Mouse (Mus musculus): ENCODE measurements at regions not wholly inside any gene's neighbourhood (a gene's known extent, or its start where the extent isn't known, plus 50 kb on each side); places are given as distances from the start of the nearest gene placed in this dataset.
A peak's percentile ranks its signal among the peaks of the same experiment; 100 is the strongest.

DNA sequence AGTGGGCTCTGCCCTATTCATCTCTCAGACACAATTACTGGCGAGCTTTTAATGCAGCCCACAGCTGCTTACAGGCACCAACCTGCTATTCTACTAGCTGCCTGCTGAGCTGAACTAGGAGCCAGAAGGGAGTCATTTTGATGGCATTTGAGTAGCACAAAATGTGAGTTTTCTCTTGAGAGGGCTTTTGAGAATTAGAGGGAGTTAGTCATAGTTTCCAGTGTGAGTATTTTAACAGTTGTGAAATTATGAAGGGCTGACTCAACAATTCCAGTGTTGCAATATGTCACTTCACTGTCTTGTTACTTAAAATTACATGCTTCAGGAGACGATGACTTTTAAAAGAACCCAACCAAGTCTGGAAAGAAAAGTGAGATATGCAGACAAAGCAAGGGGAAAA, 54.4 kb upstream of the Ly86 start:
- TF ChIP-seq POU5F1 (IDR thresholded peaks at IDR 0.05; ENCODE audit: borderline replicate concordance, low read length) (no peak), NANOG (IDR thresholded peaks at IDR 0.05; ENCODE audit: borderline replicate concordance, low read length) (no peak)
- H3K27me3 ChIP-seq (ENCODE audit: insufficient read depth, low read length), result no peaks in the 10 kb centered on the region
- no peaks in the 10 kb centered on the region; the same call in 1 of the 2 replicates for H3K9me3 ChIP-seq (ENCODE audit: low read length)
- H3K4me3 ChIP-seq (replicated peaks; ENCODE audit: low read length), result no peak overlapping the region
- no peaks in the 10 kb centered on the region for H3K36me3 ChIP-seq (ENCODE audit: insufficient read depth, low read length)
- H3K4me1 ChIP-seq (replicated peaks; ENCODE audit: low read depth, low read length), result no peaks in the 10 kb centered on the region

- Histone ChIP-seq H3K36me3 (ENCODE audit: insufficient read depth, low read length) (no peaks in the 10 kb centered on the region), H3K4me3 (replicated peaks; ENCODE audit: low read length) (no peak overlapping the region), H3K27me3 (ENCODE audit: insufficient read depth, low read length) (peaks cover 4% of the 10 kb centered on the region; the same call in 1 of the 2 replicates), H3K9me3 (ENCODE audit: low read length) (no peaks in the 10 kb centered on the region; the same call in 1 of the 2 replicates), H3K4me1 (replicated peaks; ENCODE audit: low read depth, low read length) (no peaks in the 10 kb centered on the region)
- TF ChIP-seq CTCF (conservative IDR thresholded peaks at IDR 0.05; ENCODE audit: low read length) (no peak), NANOG (IDR thresholded peaks at IDR 0.05; ENCODE audit: borderline replicate concordance, low read length) (no peak), POU5F1 (IDR thresholded peaks at IDR 0.05; ENCODE audit: borderline replicate concordance, low read length) (no peak)
Observed at GRCm38 (mm10) chr13:37288993-37289392, 56.0 kb upstream of the Ly86 start.

DNA sequence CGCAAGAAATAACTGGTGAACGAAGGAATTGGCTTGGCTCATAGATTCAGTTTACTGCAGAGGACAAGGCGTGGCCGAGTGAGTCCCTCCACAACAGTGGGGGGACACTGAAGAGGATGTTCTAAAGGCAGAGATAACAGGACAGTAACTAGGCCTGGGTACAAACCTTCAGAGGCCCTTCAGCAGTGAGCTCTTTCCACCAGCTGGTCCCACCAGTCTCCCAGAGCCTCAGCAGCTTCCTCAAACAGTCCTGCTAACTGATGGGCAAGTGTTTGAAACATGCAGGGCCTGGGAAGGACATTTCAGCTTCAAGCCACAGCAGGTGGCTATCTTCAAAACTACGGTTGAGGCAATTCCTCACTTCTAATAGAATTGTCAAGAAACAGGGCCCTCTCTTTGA, 62.5 kb upstream of the Ly86 start:
- H3K27me3 ChIP-seq (ENCODE audit: insufficient read depth, low read length), result peaks cover 7% of the 10 kb centered on the region; the same call in 1 of the 2 replicates
- H3K4me3 ChIP-seq (replicated peaks; ENCODE audit: low read length), result no peak overlapping the region
- no peaks in the 10 kb centered on the region for H3K4me1 ChIP-seq (replicated peaks; ENCODE audit: low read depth, low read length)
- no peak for TF ChIP-seq POU5F1 (IDR thresholded peaks at IDR 0.05; ENCODE audit: borderline replicate concordance, low read length)
- H3K9me3 ChIP-seq (ENCODE audit: low read length), result no peaks in the 10 kb centered on the region
- no peaks in the 10 kb centered on the region for H3K36me3 ChIP-seq (ENCODE audit: insufficient read depth, low read length)

- TF ChIP-seq CTCF (conservative IDR thresholded peaks at IDR 0.05; ENCODE audit: low read length) (peak; percentile 87), NANOG (IDR thresholded peaks at IDR 0.05; ENCODE audit: borderline replicate concordance, low read length) (no peak), POU5F1 (IDR thresholded peaks at IDR 0.05; ENCODE audit: borderline replicate concordance, low read length) (no peak)
- Histone ChIP-seq H3K4me1 (replicated peaks; ENCODE audit: low read depth, low read length) (no peaks in the 10 kb centered on the region), H3K36me3 (ENCODE audit: insufficient read depth, low read length) (no peaks in the 10 kb centered on the region), H3K4me3 (replicated peaks; ENCODE audit: low read length) (no peak overlapping the region), H3K27me3 (ENCODE audit: insufficient read depth, low read length) (0 out of 2 replicates have a peak, but pooled peaks cover 3% of the 10 kb centered on the region), H3K9me3 (ENCODE audit: low read length) (no peaks in the 10 kb centered on the region)
Observed at GRCm38 (mm10) chr13:37279078-37279789, 65.8 kb upstream of the Ly86 start.

DNA sequence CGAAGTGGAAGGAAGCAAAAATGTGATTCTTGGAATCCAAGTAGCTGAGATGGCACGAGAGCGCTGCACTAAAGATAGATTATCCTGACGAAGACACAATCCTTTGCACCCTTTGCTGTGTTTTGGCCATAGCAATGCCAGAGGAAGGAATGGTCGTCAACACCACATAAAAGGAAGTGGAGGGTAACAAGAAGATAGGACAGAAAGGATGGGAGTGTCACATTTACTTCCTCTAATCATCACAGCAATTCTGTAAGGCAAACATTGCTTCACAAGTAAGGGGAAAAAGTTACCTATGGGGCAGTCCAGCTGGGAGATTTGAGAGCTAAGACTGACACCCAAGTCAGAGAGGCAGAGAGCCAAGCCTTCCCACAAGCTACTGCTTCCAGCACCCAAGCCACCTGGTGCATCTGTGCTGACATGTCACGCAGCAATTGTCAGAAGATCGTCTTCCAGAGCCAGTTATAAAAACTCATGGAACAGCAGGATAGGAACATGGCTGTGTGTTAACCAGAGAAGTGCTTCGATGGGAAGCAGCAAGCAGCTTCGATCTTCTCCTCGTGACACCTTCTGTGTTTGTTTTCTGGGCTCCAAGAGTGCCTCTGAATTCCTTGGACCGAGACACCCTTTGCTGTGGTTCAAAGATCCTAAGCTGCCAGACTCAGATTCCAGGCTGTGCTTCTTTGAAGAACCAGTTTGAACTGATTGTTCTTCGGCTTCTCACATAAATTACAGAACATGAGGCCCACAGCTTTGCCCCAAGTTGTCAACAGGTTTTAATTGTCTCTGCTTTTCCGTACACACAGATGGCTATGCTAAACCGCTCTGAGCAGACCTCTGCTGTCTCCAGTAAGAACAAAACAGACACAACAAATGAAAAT, 95.2 kb upstream of the Ly86 start:
- H3K9me3 ChIP-seq (ENCODE audit: low read length), result no peaks in the 10 kb centered on the region
- H3K36me3 ChIP-seq (ENCODE audit: insufficient read depth, low read length), result no peaks in the 10 kb centered on the region
- H3K27me3 ChIP-seq (ENCODE audit: insufficient read depth, low read length), result no peaks in the 10 kb centered on the region
- no peak for TF ChIP-seq POU5F1 (IDR thresholded peaks at IDR 0.05; ENCODE audit: borderline replicate concordance, low read length)
- H3K4me3 ChIP-seq (replicated peaks; ENCODE audit: low read length), result no peak overlapping the region
- H3K4me1 ChIP-seq (replicated peaks; ENCODE audit: low read depth, low read length), result no peaks in the 10 kb centered on the region

DNA sequence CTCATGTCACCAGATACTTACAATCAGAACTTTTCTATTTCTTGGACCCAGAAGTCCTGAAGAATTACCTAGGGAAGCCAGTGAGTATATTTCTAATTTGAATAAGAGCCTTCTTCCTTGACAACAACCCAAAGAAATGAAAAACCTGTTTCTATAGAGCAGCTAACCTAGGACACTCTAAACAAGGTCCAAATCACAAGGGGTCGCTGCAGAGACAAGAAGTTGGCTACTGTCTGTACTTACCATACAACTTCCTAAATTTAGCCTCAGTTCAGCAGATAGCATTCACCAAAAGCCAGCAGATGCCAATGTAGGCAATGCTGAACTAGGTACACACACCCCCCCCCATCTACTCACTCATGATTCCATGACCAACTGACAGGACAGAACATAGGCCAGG, 96.3 kb upstream of the Ly86 start:
- H3K9me3 ChIP-seq (ENCODE audit: low read length), result no peaks in the 10 kb centered on the region
- no peak overlapping the region for H3K4me3 ChIP-seq (replicated peaks; ENCODE audit: low read length)
- no peaks in the 10 kb centered on the region for H3K36me3 ChIP-seq (ENCODE audit: insufficient read depth, low read length)

DNA sequence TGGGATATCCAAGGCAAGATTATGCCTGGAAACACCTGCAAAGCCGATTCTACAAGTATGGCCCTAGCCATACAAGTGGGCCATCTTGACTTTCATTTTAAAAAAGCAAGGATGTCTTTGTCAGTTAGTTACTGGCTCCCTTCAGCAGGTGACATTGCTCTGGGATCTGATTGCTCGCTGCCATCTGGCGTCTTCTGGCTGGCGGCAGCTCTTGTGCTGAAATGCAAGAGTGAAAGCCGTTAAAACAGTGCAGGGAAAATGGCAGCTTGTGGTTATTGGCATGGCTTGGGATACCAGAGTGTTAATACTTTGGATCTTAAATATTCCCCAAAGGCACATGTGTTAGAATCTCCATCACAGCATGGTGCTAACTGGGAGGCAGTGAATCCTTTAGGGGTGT, 105.0 kb upstream of the Ly86 start:
- no peak for TF ChIP-seq NANOG (IDR thresholded peaks at IDR 0.05; ENCODE audit: borderline replicate concordance, low read length)
- TF ChIP-seq POU5F1 (IDR thresholded peaks at IDR 0.05; ENCODE audit: borderline replicate concordance, low read length), result no peak
- Histone ChIP-seq H3K36me3 (ENCODE audit: insufficient read depth, low read length) (no peaks in the 10 kb centered on the region), H3K27me3 (ENCODE audit: insufficient read depth, low read length) (no peaks in the 10 kb centered on the region), H3K9me3 (ENCODE audit: low read length) (peaks cover 17% of the 10 kb centered on the region; the same call in 1 of the 2 replicates), H3K4me1 (replicated peaks; ENCODE audit: low read depth, low read length) (no peaks in the 10 kb centered on the region), H3K4me3 (replicated peaks; ENCODE audit: low read length) (no peak overlapping the region)

More for the DNA sequence above, 96.3 kb upstream of the Ly86 start:
- Histone ChIP-seq H3K27me3 (ENCODE audit: insufficient read depth, low read length) (no peaks in the 10 kb centered on the region), H3K4me1 (replicated peaks; ENCODE audit: low read depth, low read length) (no peaks in the 10 kb centered on the region)
- no peak for TF ChIP-seq NANOG (IDR thresholded peaks at IDR 0.05; ENCODE audit: borderline replicate concordance, low read length)
- no peak for TF ChIP-seq CTCF (conservative IDR thresholded peaks at IDR 0.05; ENCODE audit: low read length)
- no peak for TF ChIP-seq POU5F1 (IDR thresholded peaks at IDR 0.05; ENCODE audit: borderline replicate concordance, low read length)

GRCm38 (mm10) chr13:37237285-37237684, 107.7 kb upstream of the Ly86 start:
- no peak for TF ChIP-seq NANOG (IDR thresholded peaks at IDR 0.05; ENCODE audit: borderline replicate concordance, low read length)
- TF ChIP-seq POU5F1 (IDR thresholded peaks at IDR 0.05; ENCODE audit: borderline replicate concordance, low read length), result no peak
- TF ChIP-seq CTCF (conservative IDR thresholded peaks at IDR 0.05; ENCODE audit: low read length), result no peak

More at GRCm38 (mm10) chr13:37237285-37237684, 107.7 kb upstream of the Ly86 start:
- no peaks in the 10 kb centered on the region for H3K27me3 ChIP-seq (ENCODE audit: insufficient read depth, low read length)
- 0 out of 2 replicates have a peak, but pooled peaks cover 4% of the 10 kb centered on the region for H3K9me3 ChIP-seq (ENCODE audit: low read length)
- no peak overlapping the region for H3K4me3 ChIP-seq (replicated peaks; ENCODE audit: low read length)
- H3K36me3 ChIP-seq (ENCODE audit: insufficient read depth, low read length), result no peaks in the 10 kb centered on the region
- no peaks in the 10 kb centered on the region for H3K4me1 ChIP-seq (replicated peaks; ENCODE audit: low read depth, low read length)
